Mouse (Mus musculus) thymus, postnatal 25 days (tissue): ENCODE data around the gene Stc2.

Experiments used
- DNase-seq: peaks from one replicate; pipeline ENCODE4 v3.0.0; 2022

Stc2 gene

DNA sequence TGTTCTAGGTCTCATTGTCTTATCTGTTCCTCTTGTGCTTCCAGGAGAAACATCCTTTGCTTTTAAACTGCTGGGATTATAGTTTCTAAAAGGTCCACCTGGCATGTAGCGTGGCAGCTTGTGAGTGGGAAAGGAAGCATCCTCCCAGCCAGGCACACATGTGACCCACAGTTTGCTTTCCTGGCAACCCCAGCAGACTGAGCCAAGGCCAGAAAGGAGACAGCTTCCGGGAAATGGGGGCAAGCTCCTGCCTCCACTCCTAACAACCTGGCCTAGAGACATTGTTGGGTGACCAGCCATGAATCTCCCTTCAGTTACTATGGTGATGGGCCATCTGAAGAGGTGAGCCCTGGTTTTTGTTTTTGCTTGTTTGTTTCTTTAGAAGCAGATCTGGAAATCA, 3.9 kb downstream of the Stc2 start:
- no peak for DNase-seq

DNA sequence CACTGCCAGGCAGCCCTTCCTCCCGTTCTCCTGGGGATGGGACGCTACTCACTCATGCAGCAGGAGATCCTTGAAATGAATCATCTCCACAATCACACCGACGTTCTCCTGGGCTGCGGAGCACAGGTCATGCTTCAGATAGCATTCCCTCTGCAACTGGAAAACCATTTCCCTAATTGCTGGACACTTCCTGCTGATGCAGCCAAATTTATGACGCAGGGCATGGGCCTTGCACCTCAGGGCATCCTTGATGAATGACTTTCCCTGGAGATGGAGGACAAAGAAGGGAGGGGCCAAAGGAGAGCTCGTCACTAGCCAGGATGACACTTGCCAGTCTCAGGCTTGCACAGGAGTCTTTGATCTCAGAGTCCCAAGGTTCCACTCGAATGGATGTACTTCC, 4.6 kb downstream of the Stc2 start:
- DNase-seq: no peak

DNA sequence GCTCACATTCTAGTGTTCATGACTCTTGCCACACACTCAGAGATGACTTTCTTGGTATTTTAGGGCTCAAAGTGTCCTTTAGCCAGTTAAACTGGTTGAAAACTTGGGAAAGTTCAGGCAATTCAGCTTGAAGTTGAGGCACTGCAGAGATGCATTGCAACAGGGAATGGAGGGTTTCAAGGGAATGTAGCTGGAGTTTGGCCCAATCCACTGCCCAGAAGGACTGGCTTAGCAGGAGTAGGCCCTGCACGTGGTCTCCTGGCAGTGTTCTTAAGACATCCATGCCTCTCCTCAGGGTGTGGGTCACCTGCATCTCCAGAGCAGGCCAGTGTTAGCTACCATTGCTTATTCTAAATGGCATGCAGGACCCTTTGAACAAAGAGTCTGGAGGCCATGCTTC, 7.0 kb downstream of the Stc2 start:
- DNase-seq: no peak

DNA sequence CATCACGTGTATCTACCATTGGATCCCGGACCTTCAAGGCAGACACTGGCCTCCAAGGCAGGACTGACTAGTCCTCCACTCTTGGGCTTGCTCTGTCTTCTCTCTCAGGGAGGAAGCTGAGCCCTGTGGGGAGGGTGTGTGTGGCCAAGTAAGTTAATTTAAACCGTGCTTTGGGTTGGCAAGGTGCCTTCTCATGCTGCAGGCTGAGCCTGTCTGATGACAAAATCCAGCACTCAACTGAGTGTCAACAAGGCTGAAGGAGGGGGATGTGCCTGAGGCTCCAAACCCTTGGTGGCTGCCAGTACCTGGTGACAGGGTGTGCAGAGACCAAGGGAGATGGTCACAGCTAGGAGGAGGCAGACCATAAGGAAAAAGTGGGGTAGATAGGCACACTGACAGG, 7.5 kb downstream of the Stc2 start:
- DNase-seq: no peak

DNA sequence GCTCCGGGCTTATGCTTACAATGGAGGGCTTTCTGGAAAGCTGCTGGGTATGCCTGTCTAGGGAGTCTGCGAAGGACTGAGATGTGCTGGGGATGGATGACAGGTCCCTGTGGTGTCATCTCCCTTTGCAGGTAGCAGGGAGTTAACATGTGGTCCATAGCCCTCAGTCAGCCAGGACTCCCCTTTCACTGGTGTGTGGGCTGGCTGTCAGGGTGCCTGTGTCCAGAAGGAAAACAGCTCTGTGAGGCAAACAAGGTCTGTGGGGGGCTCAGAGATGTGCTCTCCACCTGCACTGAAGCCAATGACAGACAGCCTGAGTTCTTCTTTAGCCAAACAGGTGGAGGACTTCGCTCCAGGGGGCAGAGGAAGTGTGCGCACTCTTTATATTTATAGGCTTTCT, 8.8 kb downstream of the Stc2 start:
- no peak for DNase-seq

DNA sequence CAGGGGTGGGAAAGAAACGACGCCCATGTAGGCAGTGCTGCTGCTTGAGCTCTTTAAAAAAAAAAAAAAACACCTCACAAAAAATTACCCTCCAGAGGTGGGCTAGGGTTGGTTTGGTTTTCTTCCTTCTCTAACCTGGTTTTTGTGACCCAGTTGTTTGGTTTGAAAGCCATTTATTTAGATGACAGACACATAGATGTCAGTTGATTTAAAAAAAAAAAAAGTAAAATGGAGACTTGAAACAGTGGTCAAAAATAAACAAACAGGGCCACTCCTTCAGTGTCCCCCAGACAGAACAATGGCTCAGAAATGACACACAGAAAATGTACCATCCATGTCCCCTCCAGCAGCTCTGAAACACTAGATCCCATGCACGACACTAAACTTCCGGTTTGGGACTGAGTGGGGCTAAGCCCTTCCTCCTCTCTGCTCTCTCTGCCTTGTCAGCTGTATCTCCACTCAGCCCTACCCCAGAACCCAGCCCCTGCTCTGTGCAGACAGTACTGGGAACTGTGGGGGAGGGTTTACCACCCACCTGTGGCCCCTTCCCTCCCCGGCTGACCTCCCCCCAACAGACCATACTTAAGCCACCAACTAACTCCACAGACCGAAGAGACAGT, 10.5 kb downstream of the Stc2 start:
- DNase-seq: no peak

DNA sequence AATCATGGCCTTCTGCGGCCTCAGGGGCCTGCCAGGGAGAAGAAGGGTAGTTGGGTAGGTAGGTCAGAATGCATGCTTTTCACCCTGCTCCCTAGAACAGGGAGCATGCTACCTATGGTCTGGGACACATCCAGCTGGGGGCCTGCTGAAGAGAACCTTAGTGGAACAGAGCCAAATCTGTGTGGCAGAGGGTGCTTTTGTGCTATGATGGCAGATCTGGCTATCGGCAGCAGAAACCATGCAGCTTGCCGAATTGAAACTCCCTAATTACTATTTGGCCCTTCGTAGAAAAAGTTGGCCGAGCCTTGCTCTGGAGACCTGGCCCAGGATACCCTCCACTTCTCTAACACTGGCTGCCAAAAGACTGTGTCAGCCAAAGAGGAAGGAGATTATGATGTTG, 11.4 kb downstream of the Stc2 start:
- DNase-seq: no peak

DNA sequence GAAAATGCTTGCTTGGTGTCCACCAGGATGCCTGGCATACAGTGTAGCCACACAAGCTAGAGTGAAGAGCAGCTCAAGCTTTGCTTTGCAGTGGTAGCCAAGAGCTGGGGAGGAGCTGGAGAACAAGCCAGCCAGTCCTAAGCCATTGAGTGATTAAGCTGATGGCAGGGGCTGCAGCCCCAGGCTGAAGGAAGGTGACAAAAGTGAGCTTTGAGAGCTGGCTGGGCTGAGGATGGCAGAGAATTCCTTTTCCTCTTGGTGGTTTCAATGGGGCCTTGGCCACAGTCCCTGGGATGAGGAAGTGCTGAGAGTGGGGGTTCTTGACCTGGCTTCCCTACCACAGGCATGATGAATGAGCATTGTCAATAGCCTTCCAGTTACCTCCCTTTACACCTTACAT, 13.0 kb downstream of the Stc2 start:
- DNase-seq: no peak

DNA sequence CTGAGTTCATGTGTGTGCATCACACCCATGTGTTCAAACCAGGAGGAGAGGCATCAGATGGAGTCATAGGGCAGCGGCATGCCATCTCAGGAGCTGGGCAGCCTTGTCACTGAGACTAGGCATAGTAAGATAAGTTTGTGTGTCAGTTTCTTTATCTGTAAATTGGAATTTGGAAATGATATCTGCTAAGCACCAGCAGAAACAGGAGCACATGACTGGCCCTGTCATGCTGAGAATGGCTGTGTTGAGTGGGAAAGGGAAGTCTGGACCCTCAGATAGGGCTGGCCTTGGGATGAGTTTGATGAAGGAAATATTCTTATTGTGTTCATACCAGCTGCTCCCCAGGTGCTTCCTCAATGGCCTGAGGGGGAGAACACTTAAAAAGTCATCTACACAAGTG, 14.1 kb downstream of the Stc2 start:
- DNase-seq: no peak

DNA sequence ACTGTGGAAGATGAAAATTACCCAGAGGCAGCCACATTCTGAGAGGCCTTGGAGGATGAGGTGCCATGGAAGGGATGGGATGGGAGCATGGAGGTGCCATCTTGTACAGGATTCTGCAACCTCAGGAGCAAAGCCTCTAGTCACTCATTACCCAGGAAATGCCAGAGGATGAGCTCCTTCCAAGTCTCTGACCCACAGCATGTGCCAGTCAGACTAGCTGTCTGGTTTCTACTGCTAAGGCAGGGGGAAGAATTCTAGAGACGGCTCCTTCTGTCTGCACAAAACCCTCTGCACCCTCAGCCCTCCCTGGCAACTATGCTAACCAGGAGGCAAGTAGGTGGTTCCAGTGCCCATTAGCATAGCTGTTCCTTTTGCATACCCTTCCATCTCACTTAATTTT, 15.4 kb downstream of the Stc2 start:
- DNase-seq: no peak
